Mouse (Mus musculus): ENCODE results near the gene Exoc5. TPM values are rescaled to one million over a fixed set of nuclear protein-coding genes. Genes with fewer than 3 reads are reported as not detected.

Exoc5 gene
- polyA plus RNA-seq, 1 experiment from 2014 or later: 73.0 TPM

- Histone ChIP-seq H3K9ac (no peak overlapping the region), H3K27me3 (replicated peaks) (no peaks in the 10 kb centered on the region), H3K4me1 (peaks cover 25% of the 10 kb centered on the region), H3K36me3 (replicated peaks) (no peaks in the 10 kb centered on the region), H3K4me3 (no peak overlapping the region), H3K4me2 (no peak overlapping the region), H3K27ac (no peak overlapping the region), H3K9me3 (no peaks in the 10 kb centered on the region)
- WGBS: 73% methylated on average over 2 of the region's 2 CpGs
- no peak for ATAC-seq (replicated peaks)
These were observed 2.6 kb downstream of the Exoc5 start for GRCm38 (mm10) chr14:49063838-49064237.

GRCm38 (mm10) chr14:49049492-49049891 is 17.0 kb downstream of the Exoc5 start:
- H3K9ac ChIP-seq: no peak overlapping the region
- H3K4me1 ChIP-seq: no peaks in the 10 kb centered on the region
- H3K4me3 ChIP-seq: no peak overlapping the region
- no peaks in the 10 kb centered on the region for H3K27me3 ChIP-seq (replicated peaks)
- no peaks in the 10 kb centered on the region for H3K9me3 ChIP-seq
- H3K4me2 ChIP-seq: no peak overlapping the region
- ATAC-seq (replicated peaks): no peak
- no peaks in the 10 kb centered on the region for H3K36me3 ChIP-seq (replicated peaks)
- H3K27ac ChIP-seq: no peak overlapping the region

GRCm38 (mm10) chr14:49045610-49046009 is 20.8 kb downstream of the Exoc5 start:
- H3K4me3 ChIP-seq: no peak overlapping the region
- no peaks in the 10 kb centered on the region for H3K36me3 ChIP-seq (replicated peaks)
- no peaks in the 10 kb centered on the region for H3K27me3 ChIP-seq (replicated peaks)
- H3K9me3 ChIP-seq: no peaks in the 10 kb centered on the region
- no peak overlapping the region for H3K4me2 ChIP-seq
- no peaks in the 10 kb centered on the region for H3K4me1 ChIP-seq
- no peak overlapping the region for H3K9ac ChIP-seq
- WGBS: 96% methylated on average over 3 of the region's 4 CpGs
- ATAC-seq (replicated peaks): no peak
- no peak overlapping the region for H3K27ac ChIP-seq

GRCm38 (mm10) chr14:49028991-49029390 is 37.5 kb downstream of the Exoc5 start:
- H3K27me3 ChIP-seq (replicated peaks): no peaks in the 10 kb centered on the region
- no peak for ATAC-seq (replicated peaks)
- no peak overlapping the region for H3K4me3 ChIP-seq
- no peaks in the 10 kb centered on the region for H3K9me3 ChIP-seq
- H3K9ac ChIP-seq: no peak overlapping the region
- 94% methylated on average over 5 of the region's 5 CpGs for WGBS
- H3K27ac ChIP-seq: no peak overlapping the region
- H3K4me2 ChIP-seq: no peak overlapping the region
- H3K36me3 ChIP-seq (replicated peaks): peaks cover 13% of the 10 kb centered on the region; the same call in 1 of the 2 replicates
- H3K4me1 ChIP-seq: no peaks in the 10 kb centered on the region

DNA sequence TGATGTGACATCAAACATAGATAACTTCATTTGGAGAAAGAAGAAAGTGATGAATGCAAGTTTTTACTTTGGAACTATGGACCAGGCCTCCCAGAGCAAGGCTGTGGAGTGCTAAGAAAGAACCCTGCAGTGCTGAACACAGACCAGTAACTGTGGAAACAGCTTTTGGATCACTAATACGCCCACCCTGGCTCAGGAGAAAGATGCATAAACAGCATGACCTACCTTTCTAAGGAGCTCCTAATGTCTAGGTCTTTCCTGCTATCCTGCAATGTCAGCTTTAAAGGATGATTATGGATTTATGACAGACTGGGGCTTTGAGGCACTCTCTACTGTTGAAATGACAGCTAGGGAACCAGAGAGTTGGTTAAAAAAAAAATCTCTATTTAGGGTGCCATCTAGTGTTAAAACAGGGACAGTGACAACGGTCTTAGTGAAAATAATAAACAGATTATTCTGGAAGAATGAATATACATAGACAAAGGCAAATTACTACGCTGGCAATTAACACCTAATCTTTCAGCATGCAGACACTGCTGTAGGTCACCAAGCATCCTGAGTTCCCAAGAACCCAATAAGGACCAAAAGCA is 38.6 kb downstream of the Exoc5 start:
- Histone ChIP-seq H3K9me3 (no peaks in the 10 kb centered on the region), H3K4me3 (no peak overlapping the region), H3K27ac (no peak overlapping the region), H3K4me1 (no peaks in the 10 kb centered on the region), H3K36me3 (replicated peaks) (peaks cover 9% of the 10 kb centered on the region; the same call in 1 of the 2 replicates), H3K4me2 (no peak overlapping the region), H3K27me3 (replicated peaks) (no peaks in the 10 kb centered on the region), H3K9ac (no peak overlapping the region)
- ATAC-seq (replicated peaks): 0 out of 2 replicates have a peak, but pooled peaks have one; percentile 52
- WGBS: 65% methylated on average over 3 of the region's 3 CpGs

GRCm38 (mm10) chr14:49027040-49027778 is 39.2 kb downstream of the Exoc5 start:
- 0 out of 2 replicates have a peak, but pooled peaks have one; percentile 30 for ATAC-seq (replicated peaks)
- Histone ChIP-seq H3K27ac (no peak overlapping the region), H3K9me3 (no peaks in the 10 kb centered on the region), H3K27me3 (replicated peaks) (no peaks in the 10 kb centered on the region), H3K4me3 (no peak overlapping the region), H3K4me2 (no peak overlapping the region), H3K36me3 (replicated peaks) (peaks cover 6% of the 10 kb centered on the region; the same call in 1 of the 2 replicates), H3K4me1 (no peaks in the 10 kb centered on the region), H3K9ac (no peak overlapping the region)
- whole genome bisulfite sequencing: 91% methylated on average over 6 of the region's 6 CpGs

- WGBS: 96% methylated on average over 5 of the region's 5 CpGs
- Histone ChIP-seq H3K9me3 (no peaks in the 10 kb centered on the region), H3K27me3 (replicated peaks) (no peaks in the 10 kb centered on the region), H3K4me1 (no peaks in the 10 kb centered on the region), H3K27ac (no peak overlapping the region), H3K9ac (no peak overlapping the region), H3K36me3 (replicated peaks) (peaks cover 11% of the 10 kb centered on the region), H3K4me3 (no peak overlapping the region), H3K4me2 (no peak overlapping the region)
- ATAC-seq (replicated peaks): no peak
These were observed 46.7 kb downstream of the Exoc5 start for GRCm38 (mm10) chr14:49019765-49020164.

GRCm38 (mm10) chr14:49008399-49009189 is 57.9 kb downstream of the Exoc5 start:
- Histone ChIP-seq H3K27me3 (replicated peaks) (no peaks in the 10 kb centered on the region), H3K27ac (no peak overlapping the region), H3K4me2 (no peak overlapping the region), H3K36me3 (replicated peaks) (no peaks in the 10 kb centered on the region), H3K4me1 (no peaks in the 10 kb centered on the region), H3K9me3 (no peaks in the 10 kb centered on the region), H3K9ac (no peak overlapping the region), H3K4me3 (no peak overlapping the region)
- 76% methylated on average over 2 of the region's 2 CpGs for WGBS
- no peak for ATAC-seq (replicated peaks)

GRCm38 (mm10) chr14:49007979-49008378 is 58.5 kb downstream of the Exoc5 start:
- ATAC-seq (replicated peaks): no peak
- WGBS: 89% methylated on average over 2 of the region's 2 CpGs
- no peaks in the 10 kb centered on the region for H3K27me3 ChIP-seq (replicated peaks)
- H3K36me3 ChIP-seq (replicated peaks): no peaks in the 10 kb centered on the region
- H3K9me3 ChIP-seq: no peaks in the 10 kb centered on the region
- no peak overlapping the region for H3K4me2 ChIP-seq
- H3K27ac ChIP-seq: no peak overlapping the region
- H3K4me3 ChIP-seq: no peak overlapping the region
- no peaks in the 10 kb centered on the region for H3K4me1 ChIP-seq
- no peak overlapping the region for H3K9ac ChIP-seq

DNA sequence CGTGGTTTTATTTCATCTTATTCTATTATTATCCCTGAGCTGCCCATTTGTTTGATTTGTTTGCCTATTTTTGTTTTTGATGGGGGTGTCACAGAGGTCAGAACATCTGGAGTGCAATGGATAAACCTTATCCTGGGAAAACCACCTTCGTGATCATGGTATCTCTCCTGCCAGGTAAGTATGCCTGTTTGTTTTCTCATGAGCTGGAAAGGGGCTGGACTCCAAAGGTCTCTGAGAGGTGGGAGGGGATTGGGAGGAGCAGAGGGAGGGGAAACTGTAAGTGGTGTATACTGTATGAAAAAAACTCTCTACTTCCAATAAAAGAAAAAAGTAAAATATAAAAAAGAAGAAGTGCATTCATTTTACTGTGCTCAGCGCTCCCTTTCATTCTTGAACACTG is 64.8 kb downstream of the Exoc5 start:
- 86% methylated on average over 3 of the region's 3 CpGs for WGBS

DNA sequence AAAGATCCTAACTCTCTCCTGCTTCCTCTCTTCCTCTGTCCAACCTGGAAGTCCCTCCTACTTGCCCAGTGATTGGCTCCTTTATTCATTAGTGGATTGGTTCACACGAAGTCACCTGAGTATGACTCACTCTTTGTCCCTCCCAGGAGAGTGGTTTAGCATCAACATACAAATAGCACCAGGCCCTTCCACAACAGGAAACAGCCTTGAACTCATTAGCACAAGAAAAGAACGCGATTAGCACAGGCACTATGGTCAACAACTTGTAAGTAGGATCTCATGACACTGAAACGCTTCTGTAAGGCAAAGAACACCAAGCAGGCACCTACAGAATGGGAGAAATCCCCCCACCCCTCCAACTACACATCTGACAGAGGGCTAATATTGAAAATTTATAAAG is 67.7 kb downstream of the Exoc5 start:
- Histone ChIP-seq H3K27ac (no peak overlapping the region), H3K9ac (no peak overlapping the region), H3K36me3 (replicated peaks) (no peaks in the 10 kb centered on the region), H3K4me2 (no peak overlapping the region), H3K4me1 (no peaks in the 10 kb centered on the region), H3K4me3 (no peak overlapping the region), H3K27me3 (replicated peaks) (no peaks in the 10 kb centered on the region), H3K9me3 (no peaks in the 10 kb centered on the region)
- 48% methylated on average over 4 of the region's 4 CpGs for WGBS
- no peak for ATAC-seq (replicated peaks)

More for the DNA sequence above, 64.8 kb downstream of the Exoc5 start:
- Histone ChIP-seq H3K36me3 (replicated peaks) (no peaks in the 10 kb centered on the region), H3K4me2 (no peak overlapping the region), H3K4me3 (no peak overlapping the region), H3K4me1 (no peaks in the 10 kb centered on the region), H3K27ac (no peak overlapping the region), H3K9me3 (no peaks in the 10 kb centered on the region), H3K27me3 (replicated peaks) (no peaks in the 10 kb centered on the region), H3K9ac (no peak overlapping the region)
- no peak for ATAC-seq (replicated peaks)

DNA sequence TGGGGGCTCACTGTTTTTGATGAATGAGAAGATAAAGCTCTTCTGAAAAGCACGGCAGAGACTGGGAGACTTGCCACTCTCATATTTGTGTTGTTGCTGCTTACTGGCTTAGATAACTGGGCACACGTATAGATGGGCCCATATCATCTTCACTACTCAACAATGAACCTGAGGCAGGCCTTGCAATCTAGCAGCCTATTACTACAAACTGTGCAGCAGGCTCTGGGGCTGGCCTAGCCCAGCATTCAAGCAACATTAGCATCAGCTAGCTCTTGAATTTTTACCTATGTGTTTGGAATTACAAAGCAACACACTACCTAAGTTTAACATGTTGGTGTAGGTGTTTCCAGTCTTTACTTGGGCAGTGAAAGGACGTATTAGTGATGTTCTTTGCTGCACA is 72.6 kb downstream of the Exoc5 start:
- no peak for ATAC-seq (replicated peaks)
- 80% methylated on average over 3 of the region's 3 CpGs for WGBS

More for the DNA sequence above, 72.6 kb downstream of the Exoc5 start:
- Histone ChIP-seq H3K4me1 (peaks cover 26% of the 10 kb centered on the region), H3K27ac (no peak overlapping the region), H3K4me2 (no peak overlapping the region), H3K36me3 (replicated peaks) (no peaks in the 10 kb centered on the region), H3K4me3 (no peak overlapping the region), H3K27me3 (replicated peaks) (no peaks in the 10 kb centered on the region), H3K9ac (no peak overlapping the region), H3K9me3 (no peaks in the 10 kb centered on the region)

Data from midbrain, embryonic 15.5 days (tissue).